Mouse (Mus musculus): ENCODE data around the gene Tatdn3. TPM values are rescaled to one million over a fixed set of nuclear protein-coding genes. Genes with fewer than 3 reads are reported as not detected.
A peak's percentile ranks its signal among the peaks of the same experiment; 100 is the strongest.

Gene Tatdn3
- polyA plus RNA-seq, 1 experiment from 2014 or later: 17.3 TPM

- TF ChIP-seq CTCF (IDR thresholded peaks at IDR 0.05; ENCODE audit: low read depth): no peak
- Histone ChIP-seq H3K4me1 (replicated peaks; ENCODE audit: control insufficient read depth, insufficient read depth, low read length) (no peaks in the 10 kb centered on the region), H3K9me3 (ENCODE audit: control insufficient read depth) (no peaks in the 10 kb centered on the region), H3K4me3 (ENCODE audit: low read depth, low read length) (no peak overlapping the region), H3K27ac (ENCODE audit: low read depth, low read length) (no peak overlapping the region), H3K4me2 (replicated peaks; ENCODE audit: low read depth) (no peak overlapping the region), H3K9ac (ENCODE audit: low read depth, low read length) (no peak overlapping the region), H3K27me3 (replicated peaks; ENCODE audit: control insufficient read depth, insufficient read depth, low read length) (no peaks in the 10 kb centered on the region), H3K36me3 (ENCODE audit: control insufficient read depth, insufficient read depth) (peaks cover 38% of the 10 kb centered on the region)
- ATAC-seq: no peak
- WGBS: 95% methylated on average over 3 of the region's 3 CpGs
These were observed 48.5 kb downstream of the Tatdn3 start for GRCm38 (mm10) chr1:191014271-191014670.

GRCm38 (mm10) chr1:191008707-191009106, 54.0 kb downstream of the Tatdn3 start:
- TF ChIP-seq CTCF (IDR thresholded peaks at IDR 0.05; ENCODE audit: low read depth): peak; percentile 57
- H3K4me1 ChIP-seq (replicated peaks; ENCODE audit: control insufficient read depth, insufficient read depth, low read length): no peaks in the 10 kb centered on the region
- no peaks in the 10 kb centered on the region for H3K9me3 ChIP-seq (ENCODE audit: control insufficient read depth)
- peaks cover 66% of the 10 kb centered on the region for H3K36me3 ChIP-seq (ENCODE audit: control insufficient read depth, insufficient read depth)
- H3K27ac ChIP-seq (ENCODE audit: low read depth, low read length): no peak overlapping the region
- ATAC-seq: no peak
- no peak overlapping the region for H3K4me3 ChIP-seq (ENCODE audit: low read depth, low read length)
- H3K27me3 ChIP-seq (replicated peaks; ENCODE audit: control insufficient read depth, insufficient read depth, low read length): no peaks in the 10 kb centered on the region
- no peak overlapping the region for H3K4me2 ChIP-seq (replicated peaks; ENCODE audit: low read depth)
- WGBS: 95% methylated on average over 5 of the region's 5 CpGs
- H3K9ac ChIP-seq (ENCODE audit: low read depth, low read length): no peak overlapping the region

GRCm38 (mm10) chr1:191002201-191002600, 60.5 kb downstream of the Tatdn3 start:
- H3K27ac ChIP-seq (ENCODE audit: low read depth, low read length): no peak overlapping the region
- H3K36me3 ChIP-seq (ENCODE audit: control insufficient read depth, insufficient read depth): peaks cover 12% of the 10 kb centered on the region
- no peak overlapping the region for H3K4me2 ChIP-seq (replicated peaks; ENCODE audit: low read depth)
- TF ChIP-seq CTCF (IDR thresholded peaks at IDR 0.05; ENCODE audit: low read depth): peak; percentile 67
- H3K4me1 ChIP-seq (replicated peaks; ENCODE audit: control insufficient read depth, insufficient read depth, low read length): no peaks in the 10 kb centered on the region
- no peak overlapping the region for H3K4me3 ChIP-seq (ENCODE audit: low read depth, low read length)
- 62% methylated on average over 6 of the region's 6 CpGs for WGBS
- 0 out of 2 replicates have a peak, but pooled peaks cover 7% of the 10 kb centered on the region for H3K9me3 ChIP-seq (ENCODE audit: control insufficient read depth)
- no peak for ATAC-seq
- H3K9ac ChIP-seq (ENCODE audit: low read depth, low read length): no peak overlapping the region
- no peaks in the 10 kb centered on the region for H3K27me3 ChIP-seq (replicated peaks; ENCODE audit: control insufficient read depth, insufficient read depth, low read length)

GRCm38 (mm10) chr1:191000686-191001085, 62.0 kb downstream of the Tatdn3 start:
- Histone ChIP-seq H3K4me2 (replicated peaks; ENCODE audit: low read depth) (no peak overlapping the region), H3K36me3 (ENCODE audit: control insufficient read depth, insufficient read depth) (peaks cover 10% of the 10 kb centered on the region; the same call in 1 of the 2 replicates), H3K9me3 (ENCODE audit: control insufficient read depth) (0 out of 2 replicates have a peak, but pooled peaks cover 7% of the 10 kb centered on the region), H3K4me1 (replicated peaks; ENCODE audit: control insufficient read depth, insufficient read depth, low read length) (no peaks in the 10 kb centered on the region), H3K9ac (ENCODE audit: low read depth, low read length) (no peak overlapping the region), H3K4me3 (ENCODE audit: low read depth, low read length) (no peak overlapping the region), H3K27ac (ENCODE audit: low read depth, low read length) (no peak overlapping the region), H3K27me3 (replicated peaks; ENCODE audit: control insufficient read depth, insufficient read depth, low read length) (no peaks in the 10 kb centered on the region)
- no peak for ATAC-seq
- WGBS: 83% methylated on average over 3 of the region's 3 CpGs
- no peak for TF ChIP-seq CTCF (IDR thresholded peaks at IDR 0.05; ENCODE audit: low read depth)

DNA sequence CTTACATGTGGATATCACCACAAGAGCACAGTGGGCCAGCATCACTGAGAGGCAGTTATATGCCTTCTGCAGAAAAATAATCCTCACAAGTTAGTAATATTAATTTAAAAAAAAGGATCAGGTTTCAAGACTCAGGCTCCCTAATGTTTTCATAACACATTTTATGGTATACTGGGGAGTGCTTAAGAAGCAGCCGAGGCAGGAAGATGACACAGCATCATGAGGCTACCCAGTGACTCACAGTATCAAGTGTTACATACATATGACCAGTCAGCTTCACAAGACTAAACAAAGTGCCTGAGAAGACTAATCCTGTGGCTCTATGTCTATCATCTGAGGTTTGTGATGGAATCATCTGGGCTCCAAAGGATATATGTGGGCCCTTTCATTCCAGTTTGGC, 64.7 kb downstream of the Tatdn3 start:
- H3K9ac ChIP-seq (ENCODE audit: low read depth, low read length): no peak overlapping the region
- no peak overlapping the region for H3K27ac ChIP-seq (ENCODE audit: low read depth, low read length)
- no peaks in the 10 kb centered on the region for H3K27me3 ChIP-seq (replicated peaks; ENCODE audit: control insufficient read depth, insufficient read depth, low read length)
- ATAC-seq: no peak
- H3K4me3 ChIP-seq (ENCODE audit: low read depth, low read length): no peak overlapping the region
- H3K36me3 ChIP-seq (ENCODE audit: control insufficient read depth, insufficient read depth): no peaks in the 10 kb centered on the region
- no peaks in the 10 kb centered on the region for H3K4me1 ChIP-seq (replicated peaks; ENCODE audit: control insufficient read depth, insufficient read depth, low read length)
- 69% methylated on average over 1 of the region's 1 CpGs for WGBS
- no peak for TF ChIP-seq CTCF (IDR thresholded peaks at IDR 0.05; ENCODE audit: low read depth)
- H3K4me2 ChIP-seq (replicated peaks; ENCODE audit: low read depth): no peak overlapping the region
- 0 out of 2 replicates have a peak, but pooled peaks cover 7% of the 10 kb centered on the region for H3K9me3 ChIP-seq (ENCODE audit: control insufficient read depth)

GRCm38 (mm10) chr1:190996346-190996877, 66.3 kb downstream of the Tatdn3 start:
- no peak overlapping the region for H3K9ac ChIP-seq (ENCODE audit: low read depth, low read length)
- H3K36me3 ChIP-seq (ENCODE audit: control insufficient read depth, insufficient read depth): no peaks in the 10 kb centered on the region
- H3K4me3 ChIP-seq (ENCODE audit: low read depth, low read length): no peak overlapping the region
- no peaks in the 10 kb centered on the region for H3K4me1 ChIP-seq (replicated peaks; ENCODE audit: control insufficient read depth, insufficient read depth, low read length)
- H3K4me2 ChIP-seq (replicated peaks; ENCODE audit: low read depth): no peak overlapping the region
- 0 out of 2 replicates have a peak, but pooled peaks cover 7% of the 10 kb centered on the region for H3K9me3 ChIP-seq (ENCODE audit: control insufficient read depth)
- no peak for ATAC-seq
- no peaks in the 10 kb centered on the region for H3K27me3 ChIP-seq (replicated peaks; ENCODE audit: control insufficient read depth, insufficient read depth, low read length)
- TF ChIP-seq CTCF (IDR thresholded peaks at IDR 0.05; ENCODE audit: low read depth): peak; percentile 64
- H3K27ac ChIP-seq (ENCODE audit: low read depth, low read length): no peak overlapping the region
- WGBS: 62% methylated on average over 6 of the region's 6 CpGs

Other genes with a start within 250 kb of the Tatdn3 start
- 6.0 and 6.2 TPM in 2 replicates for gene Rps6kc1, start 151.2 kb downstream of the Tatdn3 start, polyA plus RNA-seq (2015; fragmentation: Nextera tagmentation; extraction: Ambion mirVana)
- 23.2 and 23.8 TPM in 2 replicates for gene Angel2, start 137.8 kb downstream of the Tatdn3 start, polyA plus RNA-seq (2015; fragmentation: Nextera tagmentation; extraction: Ambion mirVana)
- gene Vash2, start 83.6 kb downstream of the Tatdn3 start, polyA plus RNA-seq (2015; fragmentation: Nextera tagmentation; extraction: Ambion mirVana): 3.5 and 3.9 TPM in 2 replicates
- gene Flvcr1, start 36.8 kb downstream of the Tatdn3 start, polyA plus RNA-seq (2015; fragmentation: Nextera tagmentation; extraction: Ambion mirVana): 57.4 and 65.5 TPM in 2 replicates
- gene Spata45, start 26.3 kb downstream of the Tatdn3 start, polyA plus RNA-seq (2015; fragmentation: Nextera tagmentation; extraction: Ambion mirVana): 1.1 TPM in 2 replicates
- 3.8 TPM in 2 replicates for gene Nsl1, start 80 bp upstream of the Tatdn3 start, polyA plus RNA-seq (2015; fragmentation: Nextera tagmentation; extraction: Ambion mirVana)
- gene Batf3, start 34.9 kb upstream of the Tatdn3 start, polyA plus RNA-seq (2015; fragmentation: Nextera tagmentation; extraction: Ambion mirVana): 6.9 and 7.3 TPM in 2 replicates
- gene Fam71a, start 101.9 kb upstream of the Tatdn3 start, polyA plus RNA-seq (2015; fragmentation: Nextera tagmentation; extraction: Ambion mirVana): not detected in 2 replicates
- 5.0 and 6.7 TPM in 2 replicates for gene Atf3, start 155.1 kb upstream of the Tatdn3 start, polyA plus RNA-seq (2015; fragmentation: Nextera tagmentation; extraction: Ambion mirVana)

Measured in intestine, postnatal 0 days (tissue).